Mouse (Mus musculus) colon, adult 2 months (tissue): ENCODE measurements around the gene Ppp1r3f. TPM values are rescaled to one million over a fixed set of nuclear protein-coding genes. Genes with fewer than 3 reads are reported as not detected.

Experiments used
- polyA plus RNA-seq: library from polyadenylated mRNA; depleted of rRNA; stranded (reverse); fragments of >200 nt; gene quantifications from 2 replicates; pipeline ENCODE4 v1.2.3, GENCODE M21; 2012; rRNA removed

The Ppp1r3f gene
- 2.5 and 3.0 TPM in 2 replicates for polyA plus RNA-seq

DNA sequence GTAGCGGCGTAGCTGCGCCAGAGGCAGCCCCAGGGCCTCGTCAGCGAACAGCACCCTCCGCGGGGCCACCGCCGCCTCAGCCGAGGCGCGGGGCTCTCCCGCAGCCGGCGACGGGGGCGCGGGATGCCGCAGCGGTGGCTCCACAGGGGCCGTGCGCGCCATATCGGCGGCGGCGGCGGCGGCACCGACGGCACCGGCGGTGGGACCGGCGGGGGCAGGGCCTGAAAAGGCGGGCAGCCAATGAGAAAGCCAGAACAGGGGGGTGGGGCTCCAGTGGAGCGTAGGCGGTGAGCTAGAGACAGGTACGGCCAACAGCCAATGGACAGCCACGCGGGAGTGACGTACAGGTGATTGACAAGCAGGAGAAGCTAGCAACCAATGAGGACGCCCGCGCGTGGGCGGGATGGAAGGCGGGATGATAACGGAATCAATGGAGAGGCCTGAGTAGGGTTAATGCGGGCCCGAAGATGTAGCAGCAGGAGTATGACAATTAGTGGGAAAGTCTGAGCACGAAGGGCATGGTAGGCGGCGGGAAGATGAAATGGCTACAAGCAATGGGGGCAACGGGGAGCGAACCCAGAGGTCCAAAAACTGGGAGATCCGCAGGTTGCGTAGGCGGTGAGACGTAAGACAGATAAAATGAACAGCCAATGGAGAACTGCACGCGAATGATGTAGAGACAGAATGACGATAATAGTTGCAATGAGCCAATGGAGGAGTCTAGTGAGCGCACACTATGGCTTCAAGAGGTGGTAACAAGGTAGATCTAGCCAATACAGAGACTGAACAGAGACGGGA, at the start of gene Ppp1r3f:
Ppp1r3f (minus strand) TSS at position 197 of the 798 bp plus-strand sequence.

DNA sequence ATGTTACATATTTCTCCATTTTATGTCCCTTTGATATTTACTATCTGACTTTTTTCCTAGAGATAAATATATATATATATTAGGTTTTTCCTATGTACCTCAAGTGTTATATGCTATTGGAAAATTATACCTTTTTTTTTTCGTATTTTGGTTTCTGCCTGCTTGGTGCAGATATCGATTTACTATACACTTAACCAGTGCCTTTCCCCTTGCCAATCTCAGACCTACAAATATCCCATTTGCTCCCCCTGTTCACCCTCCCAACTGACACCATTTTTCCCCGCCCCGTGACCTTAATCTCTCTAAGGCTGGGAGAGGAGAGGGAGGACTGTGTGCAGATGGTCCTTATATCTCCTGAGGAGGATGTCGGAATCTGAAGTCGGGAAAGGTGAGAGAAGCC, 32.7 kb upstream of the Ppp1r3f start, which contains the start of gene Cacna1f:
Cacna1f (plus strand) TSS at position 301 of the 400 bp plus-strand sequence.

DNA sequence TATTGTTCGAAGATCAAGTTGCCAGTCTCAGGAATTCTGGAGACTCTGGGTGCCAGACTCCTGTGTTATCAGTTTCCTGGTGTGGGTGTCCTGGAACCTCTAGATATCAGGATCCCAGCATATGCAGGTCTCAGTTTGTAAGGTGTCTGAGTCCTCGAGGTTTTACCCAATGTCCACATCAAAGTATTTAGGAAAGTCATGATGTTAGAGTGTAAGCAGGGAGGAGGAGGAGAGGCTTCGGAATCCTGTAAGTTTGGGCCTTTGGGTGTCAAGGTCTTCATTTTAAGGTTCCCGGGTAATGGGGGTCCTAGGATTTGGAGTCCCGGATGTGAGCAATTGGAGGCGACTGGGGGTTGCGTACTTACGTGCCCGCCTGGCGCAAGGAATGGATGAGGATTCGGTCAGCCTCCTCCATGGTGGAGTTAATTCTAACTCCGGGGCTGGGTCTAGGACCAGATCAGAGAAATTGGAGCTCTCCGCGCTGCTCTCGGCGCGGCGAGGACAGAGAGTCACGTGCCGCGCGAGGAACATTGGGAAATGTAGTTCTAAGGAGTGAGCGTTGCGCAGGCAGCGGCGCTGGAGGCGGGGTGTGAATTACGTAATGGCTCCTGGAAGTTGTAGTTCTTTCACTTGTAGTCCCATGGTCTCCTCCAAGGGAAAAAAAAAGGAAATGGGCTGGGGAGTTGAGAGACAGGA, 30.9 kb upstream of the Ppp1r3f start, which contains the start of gene Ccdc22:
Ccdc22 (minus strand) TSS at position 639 of the 696 bp plus-strand sequence.

DNA sequence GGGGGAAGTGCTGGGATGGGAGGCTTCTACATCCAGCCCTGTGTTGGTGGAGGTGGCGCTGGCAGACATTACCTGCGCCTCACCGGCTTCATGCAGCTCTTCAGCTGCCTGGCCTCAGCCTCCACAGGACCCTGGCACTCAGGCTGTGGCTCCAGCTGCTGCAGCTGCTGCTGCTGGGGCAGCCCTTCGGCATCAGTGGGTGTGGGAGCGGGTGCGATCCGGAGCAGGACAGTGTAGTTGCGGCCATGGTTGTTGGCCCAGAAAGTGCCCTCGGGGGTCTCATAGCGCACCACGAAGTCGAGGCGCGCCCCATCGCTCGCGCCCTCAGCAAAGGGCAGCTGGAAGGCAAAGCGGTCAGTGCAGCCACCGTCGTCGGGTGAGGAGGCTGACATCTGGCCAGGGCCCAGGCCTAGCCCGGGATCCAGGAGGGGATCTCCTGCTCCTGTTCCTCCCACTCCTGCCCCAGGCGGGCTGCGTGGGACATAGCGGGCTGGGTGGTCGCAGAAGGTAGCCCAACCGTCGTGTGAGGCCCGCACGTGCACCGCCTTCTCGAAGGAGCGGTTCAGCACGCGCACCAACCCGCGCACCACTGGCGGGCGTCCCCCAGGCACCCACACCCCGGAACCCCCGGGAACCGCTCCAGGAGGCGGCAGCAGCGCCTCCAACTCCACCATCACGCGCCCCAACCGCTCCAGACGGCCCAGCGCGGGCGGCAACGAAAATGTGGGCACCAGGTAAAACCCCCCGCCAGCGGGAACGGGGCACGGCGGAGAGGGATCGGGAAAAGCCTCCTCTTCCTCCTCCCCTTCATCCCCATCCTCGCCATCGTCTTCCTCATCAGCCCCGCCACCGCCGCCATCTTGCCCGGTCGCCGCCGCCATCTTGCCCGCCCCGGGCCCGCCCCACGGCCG, 652 bp downstream of the Ppp1r3f start, which contains the start of gene Foxp3:
Foxp3 (plus strand) TSS at position 469 of the 911 bp plus-strand sequence.

Other genes with a start within 250 kb of the Ppp1r3f start
- 0.69 and 0.77 TPM in 2 replicates for gene Usp27x, start 198.5 kb downstream of the Ppp1r3f start, polyA plus RNA-seq
- 0.24 and 0.58 TPM in 2 replicates for gene Foxp3, start 639 bp downstream of the Ppp1r3f start, polyA plus RNA-seq
- 16.5 and 17.3 TPM in 2 replicates for gene Ccdc22, start 31.2 kb upstream of the Ppp1r3f start, polyA plus RNA-seq
- not detected in 2 replicates for gene Cacna1f, start 32.8 kb upstream of the Ppp1r3f start, polyA plus RNA-seq
- gene Syp, start 64.2 kb upstream of the Ppp1r3f start, polyA plus RNA-seq, result 6.4 TPM in 2 replicates
- 28.8 and 34.6 TPM in 2 replicates for gene Prickle3, start 83.0 kb upstream of the Ppp1r3f start, polyA plus RNA-seq
- 360 and 390 TPM in 2 replicates for gene Plp2, start 97.1 kb upstream of the Ppp1r3f start, polyA plus RNA-seq
- gene Magix, start 107.0 kb upstream of the Ppp1r3f start, polyA plus RNA-seq, result 1.3 and 2.7 TPM in 2 replicates
- gene Gpkow, start 122.8 kb upstream of the Ppp1r3f start, polyA plus RNA-seq, result 4.7 and 5.5 TPM in 2 replicates
- gene Wdr45, start 140.1 kb upstream of the Ppp1r3f start, polyA plus RNA-seq, result 39.4 and 43.0 TPM in 2 replicates
- not detected in 2 replicates for gene Gm45208, start 148.0 kb upstream of the Ppp1r3f start, polyA plus RNA-seq
- gene Praf2, start 154.2 kb upstream of the Ppp1r3f start, polyA plus RNA-seq, result 51.2 and 75.8 TPM in 2 replicates
- gene Ccdc120, start 176.6 kb upstream of the Ppp1r3f start, polyA plus RNA-seq, result 30.0 and 34.8 TPM in 2 replicates
- 23.0 and 25.1 TPM in 2 replicates for gene Tfe3, start 188.3 kb upstream of the Ppp1r3f start, polyA plus RNA-seq
- gene Gripap1, start 215.5 kb upstream of the Ppp1r3f start, polyA plus RNA-seq, result 18.9 and 22.6 TPM in 2 replicates
- 1.8 and 2.2 TPM in 2 replicates for gene Kcnd1, start 248.0 kb upstream of the Ppp1r3f start, polyA plus RNA-seq